Mouse (Mus musculus) mouse embryonic stem cell (cell line): ENCODE data around the gene Car4.

Experiments used
- in situ Hi-C, 2 experiments: fragments of 300-500 bp; cut with MboI; formaldehyde crosslinking; loops; 1 replicate in 1 of 2; 3 replicates in 1 of 2; pipeline ENCODE4 v1.14.3; 2019 to 2020; ENCODE audit warnings: low sequenced_read_pairs in 2 of 2, low pct_unique_long_range_greater_than_20kb in 1 of 2, mixed read lengths in 1 of 2; ENCODE audit not compliant: unreplicated experiment in 1 of 2

The Car4 gene

GRCm38 (mm10) chr11:84957591-84958270, at the start of gene Car4:
TSS of gene Car4 (plus strand) at chr11:84957786.
- in situ Hi-C loops, result no loop called here

GRCm38 (mm10) chr11:84908480-84908879, 49.1 kb upstream of the Car4 start:
- in situ Hi-C loops, result no loop called here

GRCm38 (mm10) chr11:84910411-84910810, 47.2 kb upstream of the Car4 start:
- in situ Hi-C loops, result no loop called here

GRCm38 (mm10) chr11:84914673-84915072, 42.9 kb upstream of the Car4 start:
- in situ Hi-C loops, result loop anchor here in 1 of 2 experiments (5.0 kb wide), 1 partner anchor 68 kb away; no protein-coding TSS in a partner anchor

- in situ Hi-C loops, result loop anchor here in 1 of 2 experiments (5.0 kb wide), 1 partner anchor 66 kb away; no protein-coding TSS in a partner anchor
These were observed 41.4 kb upstream of the Car4 start, which contains the start of gene Znhit3 for GRCm38 (mm10) chr11:84916053-84916702. TSS of gene Znhit3 (minus strand) at chr11:84916366.

GRCm38 (mm10) chr11:84916703-84917300, 40.8 kb upstream of the Car4 start:
- in situ Hi-C loops, result loop anchor here in 1 of 2 experiments (5.0 kb wide), 1 partner anchor 65 kb away; no protein-coding TSS in a partner anchor

- in situ Hi-C loops, result loop anchor here in 1 of 2 experiments (5.0 kb wide), 1 partner anchor 64 kb away; no protein-coding TSS in a partner anchor
These were observed 39.2 kb upstream of the Car4 start for GRCm38 (mm10) chr11:84918425-84918824.

GRCm38 (mm10) chr11:84919276-84919675, 38.3 kb upstream of the Car4 start:
- in situ Hi-C loops, result loop anchor here in 1 of 2 experiments (5.0 kb wide), 1 partner anchor 63 kb away; no protein-coding TSS in a partner anchor

- in situ Hi-C loops, result loop anchor here in 1 of 2 experiments (5.0 kb wide), 1 partner anchor 62 kb away; no protein-coding TSS in a partner anchor
These were observed 37.6 kb upstream of the Car4 start for GRCm38 (mm10) chr11:84919951-84920350.

GRCm38 (mm10) chr11:84920981-84921380, 36.6 kb upstream of the Car4 start:
- in situ Hi-C loops, result no loop called here

- in situ Hi-C loops, result no loop called here
These were observed 25.3 kb upstream of the Car4 start for GRCm38 (mm10) chr11:84932261-84932660.

GRCm38 (mm10) chr11:84939508-84940053, 18.0 kb upstream of the Car4 start:
- in situ Hi-C loops, result no loop called here

GRCm38 (mm10) chr11:84940140-84940539, 17.4 kb upstream of the Car4 start:
- in situ Hi-C loops, result no loop called here

GRCm38 (mm10) chr11:84943948-84944347, 13.6 kb upstream of the Car4 start:
- in situ Hi-C loops, result no loop called here

- in situ Hi-C loops, result no loop called here
These were observed 12.7 kb upstream of the Car4 start for GRCm38 (mm10) chr11:84944639-84945435.

GRCm38 (mm10) chr11:84945841-84946240, 11.7 kb upstream of the Car4 start:
- in situ Hi-C loops, result no loop called here

GRCm38 (mm10) chr11:84947206-84947605, 10.4 kb upstream of the Car4 start:
- in situ Hi-C loops, result no loop called here

GRCm38 (mm10) chr11:84948114-84948513, 9.5 kb upstream of the Car4 start:
- in situ Hi-C loops, result no loop called here
